Mouse (Mus musculus) MEL (cell line): ENCODE results near the gene Mark4. TPM values are rescaled to one million over a fixed set of nuclear protein-coding genes. Genes with fewer than 3 reads are reported as not detected.

Experiments used
- DNase-seq: peaks from one replicate; pipeline ENCODE4 v3.0.0; 2011; ENCODE audit warnings: low read depth, low spot score
- H3K27ac ChIP-seq: 2 replicates; pipeline ENCODE4 v1.5.1; 2012; ENCODE audit warnings: low read depth, mild to moderate bottlenecking, control low read depth, low read length, moderate library complexity; ENCODE audit not compliant: control insufficient read depth
- H3K27me3 ChIP-seq, 2 experiments: fragments of 150-350 bp in 1 of 2; sonication (generic) in 1 of 2; 2 replicates each; pipeline ENCODE4 v1.6.1; 2012; ENCODE audit warnings: low read length in 2 of 2, mild to moderate bottlenecking in 2 of 2, improper control_type of control experiment in 1 of 2, moderate library complexity in 1 of 2; ENCODE audit not compliant: insufficient read depth in 2 of 2, control insufficient read depth in 1 of 2
- H3K36me3 ChIP-seq, 2 experiments: 2 replicates each; pipeline ENCODE4 v1.6.1; 2012 to 2014; ENCODE audit warnings: low read length in 2 of 2, improper control_type of control experiment in 1 of 2, inconsistent platforms in 1 of 2, mild to moderate bottlenecking in 1 of 2; ENCODE audit not compliant: insufficient read depth in 2 of 2, control insufficient read depth in 1 of 2
- H3K4me1 ChIP-seq, 2 experiments: fragments of 150-350 bp in 1 of 2; sonication (generic) in 1 of 2; 2 replicates each; pipeline ENCODE4 v1.6.1; 2012; ENCODE audit warnings: low read length in 2 of 2, improper control_type of control experiment in 1 of 2, mild to moderate bottlenecking in 1 of 2; ENCODE audit not compliant: insufficient read depth in 2 of 2, control insufficient read depth in 1 of 2
- H3K4me3 ChIP-seq, 2 experiments: fragments of 150-350 bp in 1 of 2; sonication (generic) in 1 of 2; 2 replicates each; pipeline ENCODE4 v1.5.1; 2012; ENCODE audit warnings: low read depth in 2 of 2, low read length in 2 of 2, mild to moderate bottlenecking in 2 of 2, moderate library complexity in 2 of 2, control low read depth in 1 of 2, improper control_type of control experiment in 1 of 2; ENCODE audit not compliant: control insufficient read depth in 1 of 2, insufficient read depth in 1 of 2
- H3K79me2 ChIP-seq: 2 replicates; pipeline ENCODE4 v1.6.1; 2012; ENCODE audit warnings: mild to moderate bottlenecking, low read length, moderate library complexity; ENCODE audit not compliant: control insufficient read depth, poor library complexity, insufficient read depth
- H3K9ac ChIP-seq: 2 replicates; pipeline ENCODE4 v1.6.1; 2012; ENCODE audit warnings: low read depth, mild to moderate bottlenecking, control low read depth, low read length, moderate library complexity; ENCODE audit not compliant: control insufficient read depth, poor library complexity, severe bottlenecking
- H3K9me3 ChIP-seq: fragments of 150-350 bp; sonication (generic); replicated peaks from 2 replicates; pipeline ENCODE4 v1.6.1; 2012; ENCODE audit warnings: mild to moderate bottlenecking, low read length, improper control_type of control experiment, moderate library complexity; ENCODE audit not compliant: insufficient read depth
- BHLHE40 ChIP-seq: IDR thresholded peaks from 2 replicates; pipeline ENCODE4 v1.6.1; 2012; ENCODE audit warnings: low read depth, mild to moderate bottlenecking, inconsistent platforms, low read length, improper control_type of control experiment, borderline replicate concordance
- CTCF ChIP-seq, 3 experiments: IDR thresholded peaks in 2 of 3; conservative IDR thresholded peaks in 1 of 3; 2 replicates each; pipeline ENCODE4 v1.5.1; 2011 to 2012; ENCODE audit warnings: low read length in 3 of 3, low read depth in 2 of 3, mild to moderate bottlenecking in 2 of 3, improper control_type of control experiment in 1 of 3, inconsistent platforms in 1 of 3, mixed read lengths in 1 of 3, moderate library complexity in 1 of 3; ENCODE audit not compliant: control insufficient read depth in 1 of 3, insufficient read depth in 1 of 3, poor library complexity in 1 of 3, severe bottlenecking in 1 of 3
- ELF1 ChIP-seq: IDR thresholded peaks from 2 replicates; pipeline ENCODE4 v1.6.1; 2014; ENCODE audit warnings: low read depth, mild to moderate bottlenecking, inconsistent platforms, low read length, improper control_type of control experiment, moderate library complexity
- EP300 ChIP-seq, 2 experiments: IDR thresholded peaks; 2 replicates each; pipeline ENCODE4 v1.6.1; 2011; ENCODE audit warnings: improper control_type of control experiment in 2 of 2, low read length in 2 of 2, low read depth in 1 of 2, mild to moderate bottlenecking in 1 of 2
- ETS1 ChIP-seq: IDR thresholded peaks from 2 replicates; pipeline ENCODE4 v1.6.1; 2012; ENCODE audit warnings: low read depth, mild to moderate bottlenecking, inconsistent platforms, low read length, improper control_type of control experiment, moderate library complexity
- GATA1 ChIP-seq: IDR thresholded peaks from 2 replicates; pipeline ENCODE4 v1.6.1; 2011; ENCODE audit warnings: low read depth, low read length, improper control_type of control experiment
- JUND ChIP-seq: IDR thresholded peaks from 2 replicates; pipeline ENCODE4 v1.6.1; 2011; ENCODE audit warnings: low read depth, mild to moderate bottlenecking, improper control_type of control experiment, low read length
- KAT2A ChIP-seq: conservative IDR thresholded peaks from 2 replicates; pipeline ENCODE4 v1.6.1; 2012; ENCODE audit warnings: low read depth, low read length, improper control_type of control experiment, inconsistent platforms
- MAFK ChIP-seq: IDR thresholded peaks from 2 replicates; pipeline ENCODE4 v1.6.1; 2011; ENCODE audit warnings: low read depth, mild to moderate bottlenecking, low read length, improper control_type of control experiment, borderline replicate concordance
- MAX ChIP-seq: IDR thresholded peaks from 2 replicates; pipeline ENCODE4 v1.6.1; 2011; ENCODE audit warnings: low read length, improper control_type of control experiment
- MEF2A ChIP-seq: IDR thresholded peaks from 2 replicates; pipeline ENCODE4 v1.6.1; 2014; ENCODE audit warnings: low read depth, mild to moderate bottlenecking, inconsistent platforms, low read length, improper control_type of control experiment; ENCODE audit not compliant: poor library complexity, insufficient replicate concordance, severe bottlenecking; ENCODE audit errors: extremely low read depth
- MYB ChIP-seq: IDR thresholded peaks from 2 replicates; pipeline ENCODE4 v1.6.1; 2011; ENCODE audit warnings: mild to moderate bottlenecking, low read depth, low read length, improper control_type of control experiment
- MYC ChIP-seq: IDR thresholded peaks from 2 replicates; pipeline ENCODE4 v1.6.1; 2011; ENCODE audit warnings: low read depth, mild to moderate bottlenecking, low read length, improper control_type of control experiment, moderate library complexity
- NRF1 ChIP-seq: IDR thresholded peaks from 2 replicates; pipeline ENCODE4 v1.6.1; 2014; ENCODE audit warnings: low read depth, mild to moderate bottlenecking, inconsistent platforms, low read length, improper control_type of control experiment, moderate library complexity; ENCODE audit not compliant: poor library complexity, insufficient read depth, severe bottlenecking
- POLR2A ChIP-seq, 2 experiments: IDR thresholded peaks; 2 replicates each; pipeline ENCODE4 v1.6.1; 2011 to 2012; ENCODE audit warnings: low read length in 2 of 2, mild to moderate bottlenecking in 2 of 2, control low read depth in 1 of 2, improper control_type of control experiment in 1 of 2, low read depth in 1 of 2, moderate library complexity in 1 of 2; ENCODE audit not compliant: control insufficient read depth in 1 of 2, insufficient read depth in 1 of 2, poor library complexity in 1 of 2
- RCOR1 ChIP-seq: IDR thresholded peaks from 2 replicates; pipeline ENCODE4 v1.6.1; 2012; ENCODE audit warnings: low read depth, mild to moderate bottlenecking, inconsistent platforms, low read length, improper control_type of control experiment
- SIN3A ChIP-seq: IDR thresholded peaks from 2 replicates; pipeline ENCODE4 v1.6.1; 2012; ENCODE audit warnings: low read length, improper control_type of control experiment, inconsistent platforms
- TAL1 ChIP-seq: IDR thresholded peaks from 2 replicates; pipeline ENCODE4 v1.6.1; 2012; ENCODE audit warnings: mild to moderate bottlenecking, inconsistent platforms, low read length, moderate library complexity, mixed read lengths
- TBP ChIP-seq: IDR thresholded peaks from 2 replicates; pipeline ENCODE4 v1.8.0; 2011; ENCODE audit warnings: low read depth, low read length, improper control_type of control experiment
- TCF12 ChIP-seq: IDR thresholded peaks from 2 replicates; pipeline ENCODE4 v1.6.1; 2014; ENCODE audit warnings: low read depth, mild to moderate bottlenecking, inconsistent platforms, low read length, improper control_type of control experiment, moderate library complexity
- USF2 ChIP-seq, 2 experiments: IDR thresholded peaks; 2 replicates each; pipeline ENCODE4 v1.6.1; 2011 to 2012; ENCODE audit warnings: improper control_type of control experiment in 2 of 2, low read length in 2 of 2, borderline replicate concordance in 1 of 2, inconsistent platforms in 1 of 2, low read depth in 1 of 2, mild to moderate bottlenecking in 1 of 2; ENCODE audit not compliant: insufficient read depth in 1 of 2
- ZNF384 ChIP-seq: IDR thresholded peaks from 2 replicates; pipeline ENCODE4 v1.6.1; 2012; ENCODE audit warnings: low read depth, mild to moderate bottlenecking, inconsistent platforms, low read length, improper control_type of control experiment
- polyA plus RNA-seq, 2 experiments: library from polyadenylated mRNA; stranded (reverse) in 1 of 2; unstranded in 1 of 2; fragments of >175 nt in 1 of 2; fragments of >200 nt in 1 of 2; gene quantifications; 2 replicates each; pipeline versions ENCODE4 v1.2.1 to v1.2.4; 2012; ENCODE audit warnings: low replicate concordance in 2 of 2, low read depth in 1 of 2; ENCODE audit not compliant: insufficient read length in 2 of 2, insufficient read depth in 1 of 2, missing spikeins in 1 of 2
- total RNA-seq: library from RNA; depleted of rRNA; stranded (reverse); fragments of 300-350 nt; gene quantifications from 2 replicates; pipeline ENCODE4 v1.2.3, GENCODE M21; 2012

Mark4 gene
- total and polyA plus RNA-seq, 3 experiments, result 4.7 to 18.5 TPM; not detected in 1

DNA sequence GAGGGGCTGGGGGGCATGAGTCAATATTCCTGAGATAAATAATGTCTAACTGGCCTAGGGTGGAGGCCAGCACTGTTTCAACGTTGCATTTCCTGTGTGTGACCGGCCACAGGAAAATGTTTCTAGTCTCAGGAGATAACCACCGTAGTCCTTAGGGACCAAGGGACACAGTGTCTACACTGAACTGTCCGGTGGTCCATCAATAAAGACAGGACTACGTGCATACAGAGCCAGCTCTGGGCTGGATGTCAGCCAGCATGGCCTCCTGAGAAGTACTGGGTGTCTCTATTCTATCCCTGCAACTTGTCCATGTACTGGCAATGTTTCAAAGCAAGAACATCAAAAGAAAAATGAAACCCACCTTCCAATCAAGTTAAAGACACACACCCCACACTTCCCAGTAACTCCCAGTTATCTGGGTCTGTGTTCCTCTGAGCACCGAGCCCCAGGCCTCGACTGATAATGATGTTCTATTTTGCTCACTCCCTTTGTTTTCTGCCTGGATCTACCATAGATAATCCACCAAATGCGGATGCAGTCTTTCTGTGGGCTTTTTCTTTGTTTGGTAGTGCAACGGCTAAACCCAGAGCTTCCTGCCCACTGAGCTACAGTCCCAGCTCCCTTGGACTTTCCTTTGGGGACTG is 17.1 kb downstream of the Mark4 start:
- Histone ChIP-seq H3K27ac (peak overlapping the region; percentile 79), H3K27me3 (no peaks in the 10 kb centered on the region), H3K9me3 (no peaks in the 10 kb centered on the region), H3K9ac (peak overlapping the region; percentile 22; the same call in 1 of the 2 replicates), H3K36me3 (peaks cover 0 to 13% of the 10 kb centered on the region in 2 experiments; a peak in 2 of 4 replicates), H3K4me1 (peaks cover 2 to 11% of the 10 kb centered on the region in 2 experiments), H3K79me2 (no peaks in the 10 kb centered on the region), H3K4me3 (no peak overlapping the region)
- peak; percentile 68 for DNase-seq
- peak; percentile 49; the same call in 1 of the 2 replicates for TF ChIP-seq ETS1
- no peak for TF ChIP-seq ELF1
- TF ChIP-seq SIN3A, result peak; percentile 57
- TF ChIP-seq RCOR1, result peak; percentile 49
- no peak for TF ChIP-seq POLR2A (IDR thresholded peaks at IDR 0.05; ENCODE audit: control insufficient read depth in 1 of 2, insufficient read depth in 1 of 2, low read depth in 1 of 2, low read length in 2 of 2, poor library complexity in 1 of 2)
- TF ChIP-seq NRF1, result no peak
- no peak for TF ChIP-seq JUND
- peak; percentile 40 to 75 for TF ChIP-seq EP300 (IDR thresholded peaks at IDR 0.05; ENCODE audit: low read depth in 1 of 2, low read length in 2 of 2)
- TF ChIP-seq TCF12, result peak; percentile 53
- TF ChIP-seq GATA1, result peak; percentile 82
- 0 out of 2 replicates have a peak, but pooled peaks have one; percentile 20 for TF ChIP-seq MYB
- 0 out of 2 replicates have a peak, but pooled peaks have one; percentile 33 for TF ChIP-seq TBP

DNA sequence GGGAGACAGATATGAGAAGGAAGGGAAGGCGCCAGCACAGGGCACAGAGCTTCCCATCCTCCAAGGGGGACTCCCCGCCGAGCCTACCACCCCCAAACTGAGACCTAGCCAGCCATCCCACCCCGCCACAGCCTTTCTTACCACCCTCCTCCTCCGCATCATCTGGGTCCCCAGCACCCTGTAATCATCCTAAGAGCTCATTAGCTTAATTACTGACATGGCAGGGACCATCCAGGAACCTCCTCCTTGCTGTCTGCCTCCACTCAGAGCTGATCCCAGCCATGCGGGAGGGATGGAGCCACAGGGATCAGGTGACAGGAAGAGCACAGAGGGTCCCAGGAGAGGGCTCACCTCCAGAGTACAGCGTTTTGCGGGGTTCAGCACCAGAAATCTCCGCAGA is 21.6 kb downstream of the Mark4 start:
- Histone ChIP-seq H3K9me3 (no peaks in the 10 kb centered on the region), H3K27ac (no peak overlapping the region), H3K4me3 (no peak overlapping the region), H3K4me1 (peaks cover 1 to 11% of the 10 kb centered on the region in 2 experiments), H3K36me3 (peaks cover 7 to 11% of the 10 kb centered on the region in 2 experiments), H3K27me3 (no peaks in the 10 kb centered on the region), H3K9ac (no peak overlapping the region), H3K79me2 (no peaks in the 10 kb centered on the region)
- no peak for DNase-seq
- TF ChIP-seq GATA1 (no peak), SIN3A (no peak), TAL1 (no peak), MAX (no peak), BHLHE40 (no peak), ELF1 (no peak), MYC (no peak), NRF1 (no peak), JUND (no peak), CTCF (IDR thresholded peaks at IDR 0.05 in 2 of 3, conservative IDR thresholded peaks at IDR 0.05 in 1 of 3; ENCODE audit: control insufficient read depth in 1 of 3, insufficient read depth in 1 of 3, low read depth in 2 of 3, low read length in 3 of 3, poor library complexity in 1 of 3, severe bottlenecking in 1 of 3) (no peak), USF2 (IDR thresholded peaks at IDR 0.05; ENCODE audit: borderline replicate concordance in 1 of 2, insufficient read depth in 1 of 2, low read depth in 1 of 2, low read length in 2 of 2) (no peak), RCOR1 (no peak), MAFK (no peak), MEF2A (no peak), ZNF384 (no peak), KAT2A (no peak)
